Mouse (Mus musculus) heart, adult 2 months (tissue): ENCODE data around the gene H2-T24. TPM values are rescaled to one million over a fixed set of nuclear protein-coding genes. Genes with fewer than 3 reads are reported as not detected.
"Not testable (repeated sequence)": the region's sequence is repeated elsewhere in the genome, so short reads cannot be mapped to it uniquely, and the experiment has no call there.

Experiments used
- DNase-seq, 2 experiments: peaks; one replicate each; pipeline ENCODE4 v3.0.0; 2021
- H3K27ac ChIP-seq: fragments of 200-600 bp; 2 replicates; pipeline ENCODE4 v1.8.1; 2022
- H3K27me3 ChIP-seq: fragments of 200-500 bp; 2 replicates; pipeline ENCODE4 v1.6.1; 2012; ENCODE audit warnings: mild to moderate bottlenecking, low read length, inconsistent platforms, mixed read lengths; ENCODE audit not compliant: control insufficient read depth, insufficient read depth
- H3K36me3 ChIP-seq: fragments of 200-500 bp; 2 replicates; pipeline ENCODE4 v1.6.1; 2012; ENCODE audit warnings: low read length, inconsistent platforms; ENCODE audit not compliant: control insufficient read depth, insufficient read depth
- H3K4me1 ChIP-seq: fragments of 200-500 bp; 2 replicates; pipeline ENCODE4 v1.6.1; 2011; ENCODE audit warnings: low read length; ENCODE audit not compliant: control insufficient read depth, insufficient read depth
- H3K4me3 ChIP-seq: fragments of 200-600 bp; 2 replicates; pipeline ENCODE4 v1.8.1; 2022
- H3K79me2 ChIP-seq: fragments of 200-500 bp; replicated peaks from 2 replicates; pipeline ENCODE4 v1.6.1; 2012; ENCODE audit warnings: mild to moderate bottlenecking, inconsistent platforms, low read length, moderate library complexity, mixed read lengths; ENCODE audit not compliant: control insufficient read depth, insufficient read depth
- H3K9ac ChIP-seq: fragments of 200-500 bp; 2 replicates; pipeline ENCODE4 v1.6.1; 2012; ENCODE audit warnings: low read depth, mild to moderate bottlenecking, control low read depth, inconsistent platforms, low read length, mixed read lengths
- CTCF ChIP-seq: fragments of 200-600 bp; IDR thresholded peaks from 2 replicates; pipeline ENCODE4 v1.8.1; 2022; ENCODE audit warnings: antibody characterized with exemption, mild to moderate bottlenecking, moderate library complexity
- EP300 ChIP-seq: fragments of 200-500 bp; IDR thresholded peaks from 2 replicates; pipeline ENCODE4 v1.6.1; 2011; ENCODE audit warnings: low read depth, low read length, control low read depth; ENCODE audit not compliant: insufficient read depth
- POLR2A ChIP-seq: fragments of 200-500 bp; IDR thresholded peaks from 2 replicates; pipeline ENCODE4 v1.6.1; 2011; ENCODE audit warnings: mild to moderate bottlenecking, low read depth, low read length, control low read depth; ENCODE audit not compliant: insufficient read depth
- WGBS: fragments of 180-500 bp; shearing (Covaris S2); methylation state at CpG from one replicate; pipeline ENCODE4 v1.1.7; 2018; 5-methylcytosine and 5-hydroxymethylcytosine counted together
- intact Hi-C: fragments of 180-260 bp; cut with DNase I; formaldehyde crosslinking; loops from one replicate; pipeline ENCODE4 v1.15.1; 2025
- long read RNA-seq: library from polyadenylated mRNA; stranded (forward); transcript quantifications from one replicate; pipeline ENCODE4 v2.0.0, GENCODE M21; 2021
- polyA plus RNA-seq: library from polyadenylated mRNA; depleted of rRNA; stranded (reverse); fragments of >200 nt; gene quantifications from 2 replicates; pipeline ENCODE4 v1.2.3, GENCODE M21; 2012; rRNA removed
- total RNA-seq, 2 experiments: library from RNA; stranded (reverse); gene quantifications; 2 replicates each; pipeline ENCODE4 v1.2.3; 2021

Gene H2-T24
- total RNA-seq (1 to 10 TPM; 7.5 to 9.6 TPM), polyA plus RNA-seq (4.3 and 9.4 TPM in 2 replicates)
- long read RNA-seq, partial matches to known transcripts: 1 of 5 reads
- long read RNA-seq, other reads (novel, unspliced or antisense): 3 of 5 reads

GRCm38 (mm10) chr17:36020191-36021073 is at the start of gene H2-T24:
Gene H2-T24, minus strand, starts transcription at chr17:36020560.
- Histone ChIP-seq H3K9ac (peak within 1 kb of the TSS; percentile 66), H3K36me3 (no peaks in the 10 kb centered on the region; the same call in 1 of the 2 replicates), H3K4me3 (peak within 1 kb of the TSS; percentile 48), H3K27ac (peak within 1 kb of the TSS; percentile 96), H3K79me2 (no peaks in the 10 kb centered on the region), H3K27me3 (no peaks in the 10 kb centered on the region), H3K4me1 (peaks cover 17% of the 10 kb centered on the region)
- TF ChIP-seq POLR2A (peak; percentile 56), CTCF (peak; percentile 58), EP300 (peak; percentile 69; the same call in 1 of the 2 replicates)
- WGBS: 14% methylated on average over 15 of the region's 15 CpGs
- DNase-seq: peak; percentile 82 to 90
- intact Hi-C loops: no loop called here

DNA sequence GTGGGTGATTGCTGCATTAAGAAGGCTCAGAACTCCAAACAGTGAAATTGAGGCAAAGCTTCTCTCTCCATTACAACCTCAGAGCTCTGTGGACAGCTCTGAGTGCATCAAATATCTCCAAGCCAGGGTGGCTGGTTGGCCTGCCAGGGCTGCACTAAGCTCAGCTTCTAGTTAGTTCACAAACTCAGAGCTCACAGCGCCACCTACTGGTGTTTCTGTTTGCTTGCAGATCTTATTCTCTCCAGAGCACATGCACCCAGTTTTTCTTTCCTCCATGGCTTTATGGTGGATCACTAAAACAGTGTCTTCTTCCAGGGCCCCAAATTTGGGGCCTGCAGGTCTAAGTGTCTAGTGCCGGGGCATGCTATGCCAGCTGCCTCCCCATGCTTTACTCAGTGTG is 40.5 kb upstream of the H2-T24 start:
- TF ChIP-seq CTCF: peak; percentile 89
- no peak for TF ChIP-seq POLR2A
- 0 out of 2 replicates have a peak, but pooled peaks have one; percentile 35 for TF ChIP-seq EP300
- DNase-seq: peak; percentile 80 to 81
- 12% methylated on average over 2 of the region's 2 CpGs for WGBS
- Histone ChIP-seq H3K79me2 (no peaks in the 10 kb centered on the region), H3K9ac (no peak overlapping the region), H3K36me3 (no peaks in the 10 kb centered on the region), H3K27ac (no peak overlapping the region), H3K4me1 (no peaks in the 10 kb centered on the region), H3K27me3 (no peaks in the 10 kb centered on the region), H3K4me3 (no peak overlapping the region)
- intact Hi-C loops: loop anchor here (10.0 kb wide), 3 partner anchors 74 to 134 kb away; partner anchors contain the start of gene H2-T3

DNA sequence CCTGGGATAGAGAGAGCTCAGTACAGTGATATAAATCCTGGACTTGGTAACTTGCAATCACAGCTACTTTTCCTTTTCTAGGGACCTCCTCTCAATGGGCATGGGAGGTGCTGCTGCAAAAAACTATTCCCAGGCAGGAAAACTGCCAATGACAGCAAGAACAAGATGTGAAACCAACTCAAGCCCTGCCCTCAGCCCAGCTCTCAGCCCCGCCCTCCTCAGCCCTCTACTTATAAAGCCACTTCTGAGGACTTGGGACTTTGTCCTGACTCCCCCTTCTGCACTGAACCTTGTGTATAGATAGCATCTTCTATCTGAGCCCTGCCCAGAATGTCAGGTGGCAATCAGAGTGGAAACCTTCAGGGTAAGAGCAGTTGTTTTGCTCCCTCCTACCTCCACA is 38.0 kb upstream of the H2-T24 start, which contains the start of gene Gm11127:
Gene Gm11127 (minus strand): TSS at position 10 of the 400 bp plus-strand sequence.
- H3K79me2 ChIP-seq, H3K27ac ChIP-seq, H3K27me3 ChIP-seq, H3K36me3 ChIP-seq, DNase-seq, H3K4me3 ChIP-seq, H3K9ac ChIP-seq, H3K4me1 ChIP-seq, intact Hi-C loops: not testable (repeated sequence)
- 53% methylated on average over 1 of the region's 1 CpGs for WGBS

DNA sequence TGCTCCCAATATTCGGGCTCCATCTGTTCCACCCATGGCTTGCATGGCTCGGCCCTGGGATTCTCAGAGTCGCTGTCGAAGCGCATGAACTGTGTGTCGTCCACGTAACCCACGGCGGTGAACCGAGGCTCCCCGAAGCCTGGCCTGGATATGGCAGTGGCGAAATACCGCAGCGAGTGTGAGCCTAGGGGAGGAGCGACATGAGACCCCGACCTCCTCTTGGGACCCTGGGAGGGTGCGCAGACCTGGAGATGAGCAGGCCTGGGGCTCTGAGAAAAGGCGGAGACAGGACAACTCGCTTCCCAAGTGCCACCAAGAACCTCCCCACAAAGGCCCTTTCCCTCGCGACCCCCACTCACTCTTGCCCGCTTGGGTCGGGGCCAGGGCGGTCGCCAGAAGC is 37.6 kb upstream of the H2-T24 start:
- H3K4me1 ChIP-seq, intact Hi-C loops, H3K27ac ChIP-seq, H3K36me3 ChIP-seq, DNase-seq, H3K9ac ChIP-seq, H3K4me3 ChIP-seq, H3K27me3 ChIP-seq, H3K79me2 ChIP-seq: not testable (repeated sequence)
- 86% methylated on average over 25 of the region's 25 CpGs for WGBS

GRCm38 (mm10) chr17:36043286-36043685 is 22.9 kb upstream of the H2-T24 start:
- no peaks in the 10 kb centered on the region for H3K27me3 ChIP-seq
- peaks cover 6% of the 10 kb centered on the region for H3K4me1 ChIP-seq
- 60% methylated on average over 3 of the region's 3 CpGs for WGBS
- DNase-seq: no peak
- no peaks in the 10 kb centered on the region for H3K36me3 ChIP-seq
- peak overlapping the region; percentile 85 for H3K27ac ChIP-seq
- H3K9ac ChIP-seq: peak overlapping the region; percentile 57
- peak overlapping the region; percentile 60 for H3K4me3 ChIP-seq
- H3K79me2 ChIP-seq: no peaks in the 10 kb centered on the region
- TF ChIP-seq CTCF (no peak), EP300 (no peak), POLR2A (no peak)
- intact Hi-C loops: loop anchor here (10.0 kb wide), 1 partner anchor 218 kb away; the partner anchor contains the start of genes Flot1 and Ier3

GRCm38 (mm10) chr17:36042610-36043169 is 22.3 kb upstream of the H2-T24 start, which contains the start of the genes H2-T22 and Gm6034:
Gene H2-T22, minus strand, starts transcription at chr17:36042747.
Gene Gm6034, plus strand, starts transcription at chr17:36042961.
- peak within 1 kb of the TSS; percentile 85 for H3K27ac ChIP-seq

More at GRCm38 (mm10) chr17:36042610-36043169, 22.3 kb upstream of the H2-T24 start, which contains the start of the genes H2-T22 and Gm6034:
- H3K4me1 ChIP-seq, H3K79me2 ChIP-seq, H3K36me3 ChIP-seq, H3K27me3 ChIP-seq: not testable (repeated sequence)
- TF ChIP-seq POLR2A: peak; percentile 97
- intact Hi-C loops: loop anchor here (10.0 kb wide), 1 partner anchor 218 kb away; the partner anchor contains the start of genes Flot1 and Ier3
- peak within 1 kb of the TSS; percentile 77 for H3K9ac ChIP-seq
- H3K4me3 ChIP-seq: peak within 1 kb of the TSS; percentile 60
- DNase-seq: peak; percentile 77 to 84
- whole genome bisulfite sequencing: 1% methylated on average over 12 of the region's 12 CpGs
